Mouse (Mus musculus) limb, embryonic 11.5 days (tissue): ENCODE measurements around the gene Aff3. TPM values are rescaled to one million over a fixed set of nuclear protein-coding genes. Genes with fewer than 3 reads are reported as not detected.

Experiments used
- ATAC-seq: fragments of 200-750 bp; cut with Nextera tagmentation; 2 replicates; pipeline ENCODE4 v1.8.0; 2017; ENCODE audit warnings: low read depth; ENCODE audit not compliant: insufficient number of reproducible peaks, low FRiP score, low TSS enrichment
- DNase-seq: peaks from one replicate; pipeline ENCODE4 v3.0.0-alpha.2; 2015; ENCODE audit warnings: low spot score
- H3K27ac ChIP-seq: fragments of 300-500 bp; sonication (generic); replicated peaks from 2 replicates; pipeline ENCODE4 v1.5.1; 2014; ENCODE audit warnings: low read depth, mild to moderate bottlenecking, low read length
- H3K27me3 ChIP-seq: fragments of 300-500 bp; sonication (generic); 2 replicates; pipeline ENCODE4 v1.6.1; 2014; ENCODE audit warnings: mild to moderate bottlenecking, low read length, mixed read lengths; ENCODE audit not compliant: control insufficient read depth, insufficient read depth
- H3K36me3 ChIP-seq: fragments of 300-500 bp; sonication (generic); 2 replicates; pipeline ENCODE4 v1.6.1; 2014; ENCODE audit warnings: mild to moderate bottlenecking, low read length, moderate library complexity, mixed read lengths; ENCODE audit not compliant: control insufficient read depth, insufficient read depth
- H3K4me1 ChIP-seq: fragments of 300-500 bp; sonication (generic); 2 replicates; pipeline ENCODE4 v1.6.1; 2014; ENCODE audit warnings: low read length, mixed read lengths; ENCODE audit not compliant: control insufficient read depth, insufficient read depth
- H3K4me2 ChIP-seq: fragments of 300-500 bp; sonication (generic); 2 replicates; pipeline ENCODE4 v1.6.1; 2014; ENCODE audit warnings: low read depth, mild to moderate bottlenecking, moderate library complexity; ENCODE audit not compliant: severe bottlenecking
- H3K4me3 ChIP-seq: fragments of 300-500 bp; sonication (generic); 2 replicates; pipeline ENCODE4 v1.5.1; 2014; ENCODE audit warnings: low read depth, low read length
- H3K9ac ChIP-seq: fragments of 300-500 bp; sonication (generic); 2 replicates; pipeline ENCODE4 v1.6.1; 2014; ENCODE audit warnings: mild to moderate bottlenecking, low read length
- H3K9me3 ChIP-seq: fragments of 300-500 bp; sonication (generic); 2 replicates; pipeline ENCODE4 v1.6.1; 2016; ENCODE audit warnings: low read length; ENCODE audit not compliant: control insufficient read depth
- WGBS: fragments of 180-500 bp; shearing (Covaris S2); extraction: QIAGEN DNeasy Blood & Tissue Kit; methylation state at CpG from one replicate; pipeline ENCODE4 v1.1.7; 2014; 5-methylcytosine and 5-hydroxymethylcytosine counted together
- polyA plus RNA-seq: library from polyadenylated mRNA; unstranded; fragments of >200 nt; fragmentation: Nextera tagmentation; extraction: Ambion mirVana; gene quantifications from 2 replicates; pipeline ENCODE4 v1.2.1, GENCODE M21; 2014

The Aff3 gene
- polyA plus RNA-seq, 1 experiment from 2014 or later = 43.9 TPM

DNA sequence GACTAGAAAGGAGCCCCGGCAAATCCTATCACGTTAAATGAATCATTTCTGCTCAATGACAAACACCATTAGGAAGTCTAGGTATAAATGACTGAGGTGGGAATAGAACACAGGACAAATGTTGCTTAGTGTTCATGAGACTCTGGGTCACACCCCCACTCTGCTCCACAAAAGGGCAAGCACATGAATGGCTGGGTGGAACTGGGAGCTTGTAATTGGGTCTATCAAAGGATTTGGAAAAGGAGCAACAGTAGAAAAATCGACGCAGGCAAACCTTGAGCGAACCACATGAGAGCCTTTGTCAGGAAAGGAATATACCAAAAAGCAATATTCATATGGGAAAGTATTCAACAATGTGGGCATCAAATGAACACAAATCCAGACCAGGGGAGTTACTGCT, 21.0 kb upstream of the Aff3 start:
- H3K9ac ChIP-seq = no peak overlapping the region
- WGBS = 92% methylated on average over 5 of the region's 5 CpGs
- H3K36me3 ChIP-seq = no peaks in the 10 kb centered on the region
- no peak for ATAC-seq
- no peak for DNase-seq
- H3K4me1 ChIP-seq = no peaks in the 10 kb centered on the region
- no peak overlapping the region for H3K4me3 ChIP-seq
- H3K4me2 ChIP-seq = no peak overlapping the region
- H3K27me3 ChIP-seq = no peaks in the 10 kb centered on the region
- H3K9me3 ChIP-seq = no peaks in the 10 kb centered on the region
- H3K27ac ChIP-seq = no peak overlapping the region

DNA sequence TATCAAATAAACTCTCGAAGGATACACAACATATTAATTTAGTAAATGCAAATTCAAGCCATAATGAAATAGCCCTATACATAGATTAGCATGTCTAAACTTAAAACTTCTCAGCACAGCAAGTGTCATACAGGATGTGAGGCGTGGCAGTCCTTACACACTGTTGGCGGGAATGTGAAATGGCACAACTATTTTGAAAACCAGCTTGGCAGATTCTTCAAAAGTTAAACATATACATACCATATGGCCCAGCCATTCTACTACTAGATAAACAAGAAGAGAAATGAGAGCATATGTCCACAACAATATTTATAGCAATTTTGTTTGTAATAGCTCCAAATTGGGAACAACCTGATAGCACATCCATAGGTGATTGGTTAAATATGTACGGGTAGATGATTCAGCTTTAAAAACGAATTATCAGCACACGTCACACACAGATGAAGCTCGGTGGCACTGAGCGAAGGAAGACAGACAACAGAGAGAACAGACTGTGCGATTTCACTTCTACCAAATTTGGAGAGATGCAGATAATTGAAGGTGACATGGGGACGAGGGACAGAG, 18.5 kb upstream of the Aff3 start:
- no peak for DNase-seq
- H3K9ac ChIP-seq = no peak overlapping the region
- 85% methylated on average over 10 of the region's 10 CpGs for WGBS
- no peak overlapping the region for H3K27ac ChIP-seq
- no peak for ATAC-seq
- H3K4me1 ChIP-seq = no peaks in the 10 kb centered on the region
- no peaks in the 10 kb centered on the region for H3K9me3 ChIP-seq
- H3K4me3 ChIP-seq = no peak overlapping the region
- no peaks in the 10 kb centered on the region for H3K27me3 ChIP-seq
- H3K4me2 ChIP-seq = no peak overlapping the region
- H3K36me3 ChIP-seq = no peaks in the 10 kb centered on the region

DNA sequence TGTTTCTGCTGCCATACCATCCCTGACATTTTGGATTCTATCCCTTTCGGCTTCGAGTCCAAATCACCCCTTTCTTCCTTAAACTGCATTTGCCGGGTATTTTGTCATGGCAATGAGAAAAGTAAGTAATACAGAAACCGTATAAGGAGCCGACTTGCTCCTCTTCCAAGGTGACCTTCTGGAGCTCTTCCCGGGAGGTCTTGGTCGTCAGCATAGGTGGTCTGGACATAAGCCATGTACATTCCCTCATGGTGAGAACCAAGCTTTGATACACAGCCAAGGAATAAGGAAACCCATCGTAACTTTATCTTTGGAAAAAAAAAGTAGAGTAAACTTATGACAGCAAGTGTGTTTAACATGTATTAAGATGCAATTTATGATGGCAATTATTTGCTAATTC, 15.1 kb upstream of the Aff3 start:
- DNase-seq (no peak), ATAC-seq (no peak)
- Histone ChIP-seq H3K9me3 (no peaks in the 10 kb centered on the region), H3K9ac (no peak overlapping the region), H3K4me2 (no peak overlapping the region), H3K27me3 (no peaks in the 10 kb centered on the region), H3K36me3 (no peaks in the 10 kb centered on the region), H3K27ac (no peak overlapping the region), H3K4me3 (no peak overlapping the region), H3K4me1 (no peaks in the 10 kb centered on the region)
- 83% methylated on average over 8 of the region's 8 CpGs for WGBS

DNA sequence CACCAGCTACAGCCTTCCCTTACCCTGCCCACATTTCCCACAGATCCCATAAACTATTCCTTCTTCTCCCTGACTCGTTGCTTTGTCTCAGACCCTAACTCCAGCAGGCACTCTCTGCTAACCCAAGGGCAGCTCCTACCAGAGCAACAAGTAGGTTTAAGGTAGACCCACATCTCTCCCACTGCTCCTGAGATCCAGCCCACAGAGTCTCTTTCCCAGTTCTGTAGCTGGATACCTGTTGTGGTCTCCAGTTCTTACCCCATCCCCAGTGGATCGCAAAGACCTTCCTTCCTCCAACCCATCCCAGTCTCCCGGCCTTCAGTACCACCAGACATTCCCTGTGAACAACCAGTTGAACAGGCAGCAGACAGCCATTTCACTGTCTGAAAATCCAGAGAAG, 7.0 kb upstream of the Aff3 start:
- no peaks in the 10 kb centered on the region for H3K36me3 ChIP-seq
- no peak overlapping the region for H3K4me2 ChIP-seq
- no peak overlapping the region for H3K9ac ChIP-seq
- no peaks in the 10 kb centered on the region for H3K27me3 ChIP-seq
- no peak for DNase-seq
- H3K9me3 ChIP-seq = no peaks in the 10 kb centered on the region
- WGBS = 64% methylated on average over 3 of the region's 3 CpGs
- ATAC-seq = no peak
- H3K4me3 ChIP-seq = no peak overlapping the region
- H3K27ac ChIP-seq = no peak overlapping the region
- no peaks in the 10 kb centered on the region for H3K4me1 ChIP-seq

DNA sequence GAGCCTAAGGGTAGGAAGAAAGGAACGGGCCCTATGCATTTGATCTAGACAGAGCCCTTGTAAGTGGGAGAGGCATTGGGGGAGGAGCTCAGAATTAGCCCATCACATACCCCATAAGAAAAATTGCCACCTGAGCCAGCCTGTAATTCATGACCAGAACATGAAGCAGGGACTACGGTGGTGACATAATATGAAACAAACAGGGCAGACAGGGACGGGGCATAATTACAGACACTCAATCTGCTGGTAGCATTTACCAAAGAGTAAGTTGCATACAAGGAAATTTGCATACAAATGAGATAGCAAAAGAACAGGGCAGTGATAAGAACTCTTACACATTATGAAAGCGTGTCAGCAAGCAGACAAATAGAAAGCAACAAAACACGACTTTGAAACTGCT, 6.3 kb upstream of the Aff3 start:
- H3K9ac ChIP-seq = no peak overlapping the region
- DNase-seq (no peak), ATAC-seq (no peak)
- H3K27ac ChIP-seq = no peak overlapping the region
- H3K4me1 ChIP-seq = no peaks in the 10 kb centered on the region
- no peak overlapping the region for H3K4me2 ChIP-seq
- no peaks in the 10 kb centered on the region for H3K27me3 ChIP-seq
- 58% methylated on average over 5 of the region's 5 CpGs for WGBS
- H3K4me3 ChIP-seq = no peak overlapping the region
- H3K36me3 ChIP-seq = no peaks in the 10 kb centered on the region
- no peaks in the 10 kb centered on the region for H3K9me3 ChIP-seq

DNA sequence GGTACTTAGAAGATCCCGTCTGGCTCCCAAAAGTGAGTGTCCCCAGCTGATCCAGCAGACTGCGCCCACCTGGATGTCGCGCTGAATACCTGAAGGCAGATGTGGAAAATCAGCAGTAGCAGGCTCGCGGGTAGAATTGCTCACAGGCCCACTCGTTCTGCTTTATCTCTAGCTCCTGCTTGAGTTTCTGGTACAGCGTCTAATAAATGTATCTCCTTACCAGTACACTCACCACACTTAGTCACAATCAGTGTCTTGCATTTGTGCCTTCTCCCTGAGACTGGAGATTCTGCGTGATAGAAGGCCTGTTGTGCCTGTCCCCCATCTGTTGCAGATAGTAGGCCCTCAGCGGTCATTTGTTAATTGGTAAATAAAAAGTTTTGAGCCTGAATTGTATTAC, 3.6 kb upstream of the Aff3 start:
- H3K9me3 ChIP-seq = no peaks in the 10 kb centered on the region
- H3K27me3 ChIP-seq = no peaks in the 10 kb centered on the region
- H3K27ac ChIP-seq = no peak overlapping the region
- no peaks in the 10 kb centered on the region for H3K4me1 ChIP-seq
- no peak overlapping the region for H3K9ac ChIP-seq
- H3K4me3 ChIP-seq = no peak overlapping the region
- H3K4me2 ChIP-seq = no peak overlapping the region
- ATAC-seq (no peak), DNase-seq (no peak)
- no peaks in the 10 kb centered on the region for H3K36me3 ChIP-seq
- 85% methylated on average over 10 of the region's 10 CpGs for WGBS

DNA sequence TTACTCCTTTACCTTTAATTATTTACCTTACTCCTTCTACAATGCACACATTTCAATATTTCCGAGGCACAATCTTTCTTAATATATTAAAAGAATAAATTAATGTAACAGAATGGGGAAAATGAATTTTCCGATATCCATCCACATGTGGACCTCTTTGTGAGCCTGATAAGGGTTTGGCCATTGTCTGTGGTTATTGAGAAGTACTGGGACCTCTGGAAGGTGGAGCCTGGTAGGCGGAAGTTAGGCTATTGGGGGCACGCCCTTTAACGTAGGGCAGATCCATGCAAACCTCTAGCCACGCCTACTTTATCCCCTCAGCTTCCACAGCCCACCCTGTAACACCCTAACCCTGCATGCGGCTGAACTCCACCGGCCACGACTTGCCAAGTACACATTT, 3.1 kb upstream of the Aff3 start:
- WGBS = 77% methylated on average over 9 of the region's 9 CpGs

DNA sequence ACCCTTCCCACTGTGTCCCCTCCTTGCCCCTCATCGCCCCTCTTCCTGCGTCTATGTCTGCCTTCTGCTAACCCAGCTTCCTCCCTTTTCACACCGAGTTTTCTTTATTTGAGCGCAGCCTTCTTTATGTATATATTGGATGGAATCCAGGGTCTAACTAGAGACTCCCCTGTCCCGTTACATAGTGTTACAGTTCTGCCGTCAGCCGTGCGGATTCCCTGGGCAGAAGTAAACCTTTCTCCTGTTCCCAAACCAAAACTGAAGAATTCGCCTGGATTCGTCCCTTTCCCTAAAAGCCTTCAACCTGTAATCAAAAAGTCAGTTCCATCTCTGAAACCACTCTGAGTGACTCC, 2.0 kb upstream of the Aff3 start:
- WGBS = 90% methylated on average over 10 of the region's 10 CpGs

More for the DNA sequence above, 3.1 kb upstream of the Aff3 start:
- H3K9me3 ChIP-seq = no peaks in the 10 kb centered on the region
- no peaks in the 10 kb centered on the region for H3K4me1 ChIP-seq
- DNase-seq (no peak), ATAC-seq (no peak)
- no peak overlapping the region for H3K4me3 ChIP-seq
- H3K4me2 ChIP-seq = no peak overlapping the region
- no peaks in the 10 kb centered on the region for H3K36me3 ChIP-seq
- H3K9ac ChIP-seq = no peak overlapping the region
- H3K27ac ChIP-seq = no peak overlapping the region
- H3K27me3 ChIP-seq = no peaks in the 10 kb centered on the region

DNA sequence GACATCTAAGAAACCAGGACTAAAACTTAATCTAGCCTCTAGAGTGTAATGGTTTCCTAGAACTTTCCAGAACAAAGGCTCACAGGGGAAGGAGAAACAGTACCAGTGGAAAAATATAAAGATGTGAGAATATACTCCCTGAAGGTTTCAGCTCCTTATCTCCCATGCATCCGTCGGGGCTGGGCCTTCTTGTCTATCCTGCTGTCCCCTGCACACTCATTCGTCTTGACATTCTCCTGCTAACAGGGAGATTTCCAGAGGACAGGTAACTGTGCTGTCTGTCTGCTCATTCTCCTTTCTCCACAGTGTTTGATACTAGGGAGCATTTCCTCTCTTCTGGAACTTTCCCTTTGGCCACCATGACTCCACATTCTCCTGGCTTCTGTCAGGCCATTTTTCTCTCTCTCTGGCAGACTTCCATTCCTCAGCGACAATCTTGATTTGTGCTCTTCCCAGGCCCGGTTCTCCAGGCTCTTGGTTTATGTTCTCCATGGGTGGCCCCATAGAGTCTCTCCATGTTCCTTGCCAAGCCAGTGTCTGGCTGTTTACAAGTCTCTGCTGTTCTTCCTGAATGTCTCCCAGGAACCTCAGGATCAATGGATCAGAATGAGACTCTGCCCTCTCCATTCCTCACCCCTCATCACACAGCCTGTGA, 1.5 kb upstream of the Aff3 start:
- Histone ChIP-seq H3K27me3 (no peaks in the 10 kb centered on the region), H3K4me3 (no peak overlapping the region), H3K27ac (no peak overlapping the region), H3K36me3 (no peaks in the 10 kb centered on the region), H3K9ac (no peak overlapping the region), H3K4me2 (no peak overlapping the region), H3K4me1 (peaks cover 2% of the 10 kb centered on the region; the same call in 1 of the 2 replicates), H3K9me3 (no peaks in the 10 kb centered on the region)
- no peak for ATAC-seq
- no peak for DNase-seq
- 71% methylated on average over 5 of the region's 5 CpGs for WGBS

More for the DNA sequence above, 2.0 kb upstream of the Aff3 start:
- Histone ChIP-seq H3K9ac (no peak overlapping the region), H3K27me3 (no peaks in the 10 kb centered on the region), H3K4me2 (no peak overlapping the region), H3K4me1 (no peaks in the 10 kb centered on the region), H3K27ac (no peak overlapping the region), H3K36me3 (no peaks in the 10 kb centered on the region), H3K9me3 (no peaks in the 10 kb centered on the region), H3K4me3 (no peak overlapping the region)
- DNase-seq = no peak
- no peak for ATAC-seq
